Mouse (Mus musculus) embryonic fibroblast, embryonic 13.5 days (primary cell): ENCODE measurements around the gene Kif3a.

Experiments
- CTCF ChIP-seq: IDR thresholded peaks from 2 replicates; pipeline ENCODE4 v1.5.1; 2011; ENCODE audit warnings: mild to moderate bottlenecking, control low read depth, low read length, moderate library complexity, borderline replicate concordance; ENCODE audit not compliant: insufficient read depth
- POLR2A ChIP-seq: IDR thresholded peaks from 2 replicates; pipeline ENCODE4 v1.6.1; 2011; ENCODE audit warnings: low read depth, mild to moderate bottlenecking, control low read depth, low read length, moderate library complexity

GRCm38 (mm10) chr11:53530001-53530400, 37.2 kb upstream of the Kif3a start:
- TF ChIP-seq CTCF: no peak
- TF ChIP-seq POLR2A: no peak
